Mouse (Mus musculus): ENCODE data around the gene Mylk3. TPM values are rescaled to one million over a fixed set of nuclear protein-coding genes. Genes with fewer than 3 reads are reported as not detected.
A peak's percentile ranks its signal among the peaks of the same experiment; 100 is the strongest.

The Mylk3 gene
- total RNA-seq, 1 experiment from 2014 or later = 0.61 TPM

DNA sequence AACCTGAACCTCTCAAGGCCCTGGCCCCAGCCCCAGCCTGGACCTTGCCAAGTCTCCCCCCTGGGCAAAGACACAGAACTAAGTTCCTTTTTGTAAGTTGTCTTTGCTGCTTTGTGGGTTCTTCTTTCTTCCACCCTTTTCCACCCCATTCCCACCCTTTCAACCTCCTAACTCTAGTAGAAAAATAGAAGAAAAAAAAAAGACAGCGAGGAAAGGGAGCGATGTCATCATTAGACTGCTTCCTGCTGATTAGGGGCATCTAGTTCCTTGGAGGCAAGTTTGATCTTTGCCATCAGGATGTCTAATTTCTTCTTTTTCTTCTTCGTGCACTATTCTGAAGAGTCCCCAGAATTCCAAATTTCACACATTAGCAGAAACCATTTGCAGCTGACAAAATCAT lies 73.1 kb downstream of the Mylk3 start:
- no peak for DNase-seq

DNA sequence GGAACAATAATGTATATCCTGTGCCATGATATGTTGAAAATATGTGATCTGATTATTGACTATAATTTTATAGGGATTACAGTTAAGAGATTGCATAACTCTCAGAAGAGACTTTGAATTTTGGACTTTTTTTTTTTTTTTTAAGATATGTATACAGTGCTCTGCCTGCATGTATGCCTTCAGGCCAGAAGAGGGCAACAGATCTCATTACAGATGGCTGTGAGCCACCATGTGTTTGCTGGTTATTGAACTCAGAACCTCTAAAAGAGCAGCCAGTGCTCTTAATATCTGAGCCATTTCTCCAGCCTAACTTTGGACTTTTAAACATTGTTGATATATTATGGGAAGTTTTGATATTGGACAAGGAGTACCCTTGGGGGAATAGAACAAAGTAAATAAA lies 74.4 kb downstream of the Mylk3 start:
- peak; percentile 7 for DNase-seq

DNA sequence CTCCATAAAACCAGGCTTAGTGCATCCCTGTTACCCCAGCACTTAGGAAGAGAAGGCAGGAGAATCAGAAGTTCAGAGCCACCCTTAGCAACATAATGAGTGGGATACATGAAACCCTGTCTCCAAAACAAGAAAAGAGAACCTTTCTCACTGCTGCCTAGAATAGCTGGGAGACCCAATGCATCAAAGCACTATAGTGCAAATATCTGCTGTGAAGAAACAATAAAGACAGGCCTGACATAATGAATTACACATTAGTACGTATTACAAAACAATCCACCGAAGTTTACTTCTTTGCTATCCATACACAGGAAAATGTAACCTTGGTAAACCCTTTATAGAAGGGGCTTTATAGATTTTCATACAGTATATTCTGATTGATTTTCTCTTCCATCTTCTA lies 77.6 kb downstream of the Mylk3 start:
- DNase-seq = no peak

DNA sequence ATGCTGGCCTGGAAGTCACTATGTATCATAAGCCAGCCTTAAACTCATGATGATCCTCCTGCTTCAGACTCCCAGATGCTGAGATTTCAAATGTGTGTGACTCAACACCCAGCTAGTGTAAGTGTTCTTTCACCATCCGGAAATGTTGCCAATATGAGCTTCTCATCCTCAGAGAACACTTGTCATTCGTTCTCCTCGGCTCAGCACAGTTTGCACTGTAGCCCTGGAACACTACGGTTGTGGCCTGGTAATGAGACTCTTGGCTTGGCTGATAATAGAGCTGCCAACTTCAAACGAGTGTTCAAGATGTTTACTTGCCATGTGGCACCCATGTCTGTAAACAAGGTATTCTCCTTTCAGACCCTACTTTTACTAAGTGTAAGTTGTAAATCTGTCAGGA lies 82.6 kb downstream of the Mylk3 start:
- no peak for DNase-seq

DNA sequence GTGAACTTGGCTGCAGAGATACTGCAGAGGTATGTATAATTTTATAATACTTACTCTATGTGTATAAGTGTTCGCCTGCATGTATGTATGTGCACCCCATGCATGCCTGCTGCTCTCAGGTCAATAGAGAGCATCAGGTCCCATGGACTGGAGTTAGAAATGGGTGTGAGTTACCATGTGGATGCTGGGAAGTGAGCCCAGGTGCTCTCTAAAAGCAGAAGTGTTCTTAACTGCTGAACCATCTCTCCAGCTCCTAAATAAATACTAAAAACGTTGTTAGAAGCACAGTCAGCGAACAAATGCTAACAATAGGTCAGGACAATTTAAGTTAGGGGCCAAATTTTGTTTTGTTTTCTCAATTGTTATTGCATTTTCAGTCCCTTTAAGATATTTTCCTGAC lies 83.2 kb downstream of the Mylk3 start:
- DNase-seq = no peak

DNA sequence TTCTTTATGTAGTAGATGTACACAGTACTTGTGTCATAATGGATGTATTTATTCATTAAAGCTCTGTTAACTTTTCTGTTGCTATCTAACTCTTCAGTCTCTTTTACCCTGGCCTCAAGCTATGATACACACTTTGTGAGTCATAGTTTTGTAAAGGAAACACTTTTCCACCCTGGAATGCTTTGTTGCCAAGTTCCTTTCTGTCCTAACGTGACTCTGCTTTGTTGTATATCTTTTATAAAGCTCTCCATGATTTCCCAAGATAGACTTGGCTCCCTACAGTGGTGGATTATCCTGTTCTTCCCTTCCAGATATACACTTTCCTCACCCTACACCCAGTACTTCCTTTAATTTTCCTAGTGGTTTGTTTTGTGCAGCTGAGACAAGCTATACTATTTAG lies 84.2 kb downstream of the Mylk3 start:
- DNase-seq = no peak

DNA sequence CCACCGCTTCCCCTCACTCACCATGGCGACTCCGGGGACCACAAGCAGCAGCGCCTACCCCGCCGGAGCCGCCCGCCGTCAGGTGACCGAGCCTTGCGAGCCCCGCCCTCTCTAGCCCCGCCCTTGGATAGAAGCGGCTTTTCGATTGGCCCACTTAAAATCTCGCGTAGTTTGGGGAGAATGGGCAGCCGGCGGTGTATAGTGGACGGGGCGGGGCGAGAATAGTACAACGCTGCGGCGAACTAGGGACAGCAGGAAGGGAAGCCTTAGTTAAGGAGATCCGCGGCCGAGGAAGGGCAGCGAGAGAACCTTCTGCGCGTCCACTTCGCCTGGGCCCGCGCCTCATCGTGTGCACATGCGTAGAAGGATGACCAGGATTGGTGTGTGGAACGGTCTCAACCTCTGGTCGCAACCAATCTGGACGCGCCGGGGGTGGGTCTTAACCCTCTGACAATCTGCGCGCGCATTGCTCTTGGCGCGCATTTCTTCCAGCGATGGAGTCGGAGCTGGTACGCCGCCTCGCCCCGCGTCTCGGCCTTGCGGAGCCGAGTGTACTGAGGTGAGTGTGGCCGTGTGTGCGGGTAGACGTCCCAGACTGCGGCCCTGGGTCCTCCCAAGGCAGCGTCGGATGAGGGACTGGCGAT lies 86.6 kb downstream of the Mylk3 start, which contains the start of the genes Orc6 and Vps35:
Orc6 (plus strand) TSS at position 199 of the 644 bp plus-strand sequence.
Vps35 (minus strand) TSS at position 369 of the 644 bp plus-strand sequence.
- DNase-seq = peak; percentile 96

DNA sequence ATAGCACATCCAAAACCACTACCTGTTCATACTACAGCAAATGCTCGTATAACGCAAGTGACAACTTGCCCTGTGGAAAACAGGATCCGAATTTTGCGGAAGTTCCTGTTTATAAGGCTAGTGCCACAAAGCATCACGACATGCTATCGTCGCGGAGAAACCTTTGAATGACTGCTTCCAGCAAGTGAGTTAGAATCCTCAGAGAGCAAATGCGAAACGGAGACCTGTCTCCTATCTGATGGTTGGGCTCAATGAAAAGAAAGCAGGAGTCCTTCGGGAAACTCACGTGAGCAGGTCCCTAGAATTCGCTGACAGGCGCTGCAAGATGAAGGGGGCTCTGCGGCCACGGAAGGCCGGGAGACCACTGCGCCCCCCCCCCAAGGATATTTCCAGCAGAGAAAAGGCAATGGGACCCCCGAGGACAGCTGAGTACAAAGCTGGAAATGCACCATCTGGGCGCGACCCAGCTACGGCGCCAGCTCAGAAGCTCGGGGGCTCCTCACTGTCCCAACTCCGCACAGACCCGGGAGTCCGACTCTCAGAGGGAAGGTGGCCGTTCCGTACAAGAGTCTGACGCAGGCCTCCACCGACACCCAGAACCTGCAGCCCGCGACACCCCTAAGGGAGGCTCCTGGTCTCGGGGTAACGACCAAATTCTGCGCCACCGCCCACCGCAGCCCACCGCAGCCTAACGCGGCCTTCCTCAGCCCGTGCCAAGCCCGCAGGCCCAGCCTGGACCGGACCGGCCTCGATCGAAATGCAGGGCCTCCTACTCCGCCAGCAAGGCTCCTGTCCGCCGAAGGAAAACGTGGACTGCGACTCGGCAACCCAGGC lies 87.3 kb downstream of the Mylk3 start:
- DNase-seq = no peak

DNA sequence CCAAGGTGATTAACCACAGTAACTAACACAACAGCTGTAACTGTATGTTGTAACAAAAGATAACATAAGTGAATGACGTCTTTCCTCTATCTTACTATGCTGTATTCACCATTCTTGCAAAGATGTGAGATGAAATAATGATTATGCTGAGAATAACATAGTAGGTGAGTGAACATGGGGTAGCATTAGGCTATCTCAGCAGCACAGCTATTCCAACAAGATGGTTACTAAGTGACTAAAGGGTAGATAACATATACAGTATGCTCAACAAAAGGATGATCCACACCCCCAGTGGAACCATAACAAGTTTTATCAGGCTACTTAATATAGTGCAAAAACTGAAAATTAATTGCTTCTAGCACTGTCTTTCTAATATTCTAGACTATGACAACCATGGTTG lies 99.3 kb downstream of the Mylk3 start:
- DNase-seq = no peak

Other genes with a start within 250 kb of the Mylk3 start
- gene Cks1brt, start 234.4 kb downstream of the Mylk3 start, total RNA-seq (2021) = not detected in 2 replicates
- gene Olfr371, start 160.4 kb downstream of the Mylk3 start, total RNA-seq (2021) = not detected in 2 replicates
- 20.9 and 23.6 TPM in 2 replicates for gene Orc6, start 86.7 kb downstream of the Mylk3 start, total RNA-seq (2021)
- 98.9 and 99.7 TPM in 2 replicates for gene Vps35, start 86.5 kb downstream of the Mylk3 start, total RNA-seq (2021)
- gene 4921524J17Rik, start 46.5 kb upstream of the Mylk3 start, total RNA-seq (2021) = 29.9 and 58.2 TPM in 2 replicates
- gene Gpt2, start 106.2 kb upstream of the Mylk3 start, total RNA-seq (2021) = 233 and 253 TPM in 2 replicates
- 140 and 166 TPM in 2 replicates for gene Dnaja2, start 169.0 kb upstream of the Mylk3 start, total RNA-seq (2021)

Measured in adrenal gland, postnatal 25 days (tissue).